8 mouse cellular contexts compared by ENCODE assay signal in genomic region chr1:75344291-75345035, GRCm38 (mm10). TPM values are rescaled to one million over a fixed set of nuclear protein-coding genes. Genes with fewer than 3 reads are reported as not detected.
DNase-seq lines count a peak whose midpoint lies in the region; ATAC-seq and TF ChIP-seq lines count a peak whose summit lies in the region.

No protein-coding gene starts in this region.

- H3K27me3 ChIP-seq in forebrain, embryonic 10.5 days (ENCODE audit: poor library complexity, severe bottlenecking) = peaks cover 41% of the 10 kb centered on the region
- H3K27me3 ChIP-seq in hindbrain, embryonic 14.5 days (ENCODE audit: control insufficient read depth, insufficient read depth, low read length) = no peaks in the 10 kb centered on the region
- peaks cover 73% of the 10 kb centered on the region for H3K27me3 ChIP-seq in liver, embryonic 12.5 days (replicated peaks)
- H3K27me3 ChIP-seq in cerebellum, adult 2 months (ENCODE audit: control insufficient read depth, insufficient read depth, low read length) = no peaks in the 10 kb centered on the region

- H3K4me3 ChIP-seq in forebrain, embryonic 10.5 days = peak overlapping the region; percentile 33
- H3K4me3 ChIP-seq in hindbrain, embryonic 14.5 days (replicated peaks; ENCODE audit: low read length) = no peak overlapping the region
- no peak overlapping the region for H3K4me3 ChIP-seq in liver, embryonic 12.5 days
- H3K4me3 ChIP-seq in cerebellum, adult 2 months (replicated peaks; ENCODE audit: insufficient read depth, low read depth, low read length) = no peak overlapping the region

- under 1% methylated on average over 15 of the region's 15 CpGs for WGBS in forebrain, embryonic 10.5 days
- 9% methylated on average over 15 of the region's 15 CpGs for whole genome bisulfite sequencing in hindbrain, embryonic 14.5 days
- 13% methylated on average over 15 of the region's 15 CpGs for WGBS in liver, embryonic 12.5 days (ENCODE audit: insufficient replicate concordance)
- WGBS in cerebellum, adult 2 months = 57% methylated on average over 15 of the region's 15 CpGs

- H3K9ac ChIP-seq in hindbrain, embryonic 14.5 days = no peak overlapping the region
- no peak overlapping the region for H3K9ac ChIP-seq in liver, embryonic 12.5 days

- peak overlapping the region; percentile 83 for H3K27ac ChIP-seq in forebrain, embryonic 10.5 days
- H3K27ac ChIP-seq in hindbrain, embryonic 14.5 days = no peak overlapping the region
- no peak overlapping the region; the same call in 1 of the 2 replicates for H3K27ac ChIP-seq in liver, embryonic 12.5 days
- no peak overlapping the region for H3K27ac ChIP-seq in cerebellum, adult 2 months (ENCODE audit: insufficient read depth, low read length)

- TF ChIP-seq POLR2A in cerebellum, adult 2 months (IDR thresholded peaks at IDR 0.05; ENCODE audit: borderline replicate concordance, insufficient read depth, low read length) = no peak

- H3K36me3 ChIP-seq in forebrain, embryonic 10.5 days (replicated peaks) = no peaks in the 10 kb centered on the region
- no peaks in the 10 kb centered on the region for H3K36me3 ChIP-seq in hindbrain, embryonic 14.5 days (replicated peaks; ENCODE audit: control insufficient read depth, insufficient read depth)
- H3K36me3 ChIP-seq in liver, embryonic 12.5 days = no peaks in the 10 kb centered on the region

- H3K4me2 ChIP-seq in hindbrain, embryonic 14.5 days (replicated peaks) = no peak overlapping the region
- no peak overlapping the region for H3K4me2 ChIP-seq in liver, embryonic 12.5 days

- peaks cover 58% of the 10 kb centered on the region for H3K4me1 ChIP-seq in forebrain, embryonic 10.5 days
- H3K4me1 ChIP-seq in hindbrain, embryonic 14.5 days (replicated peaks; ENCODE audit: control insufficient read depth, insufficient read depth, low read length) = peaks cover 11% of the 10 kb centered on the region
- H3K4me1 ChIP-seq in liver, embryonic 12.5 days = peaks cover 12% of the 10 kb centered on the region; the same call in 1 of the 2 replicates
- no peaks in the 10 kb centered on the region for H3K4me1 ChIP-seq in cerebellum, adult 2 months (ENCODE audit: control insufficient read depth, insufficient read depth, low read length)

- DNase-seq in ZHBTc4 (ENCODE audit: low read depth, low spot score) = peak; percentile 52
- DNase-seq in forebrain, embryonic 10.5 days (ENCODE audit: extremely low spot score, low spot score) = peak; percentile 63
- DNase-seq in hindbrain, embryonic 14.5 days (ENCODE audit: low spot score) = peak; percentile 26
- DNase-seq in cerebellum, adult 2 months = no peak
- DNase-seq in cerebellum, adult 11 months = no peak
- DNase-seq in frontal cortex, postnatal 25 days (ENCODE audit: low spot score in 2 of 2) = no peak
- DNase-seq in thymus, postnatal 25 days = no peak

- ATAC-seq in hindbrain, embryonic 14.5 days (ENCODE audit: low FRiP score) = peak; percentile 35; the same call in 1 of the 2 replicates
- peak; percentile 13; the same call in 1 of the 2 replicates for ATAC-seq in liver, embryonic 12.5 days

- no peak for TF ChIP-seq CTCF in cerebellum, adult 2 months (IDR thresholded peaks at IDR 0.05; ENCODE audit: borderline replicate concordance, insufficient read depth, low read depth, low read length)

- H3K9me3 ChIP-seq in forebrain, embryonic 10.5 days = no peaks in the 10 kb centered on the region
- no peaks in the 10 kb centered on the region for H3K9me3 ChIP-seq in hindbrain, embryonic 14.5 days (ENCODE audit: control insufficient read depth, low read length)
- no peaks in the 10 kb centered on the region for H3K9me3 ChIP-seq in liver, embryonic 12.5 days (replicated peaks)

RNA-seq across cellular contexts. Expression of gene Des, which starts 15.7 kb away (rescaled TPM):
- 2.6 and 4.3 TPM in 2 replicates for polyA plus RNA-seq in forebrain, embryonic 10.5 days (2016; fragmentation: Nextera tagmentation; extraction: Ambion mirVana)
- 1.0 and 1.7 TPM in 2 replicates for polyA plus RNA-seq in hindbrain, embryonic 14.5 days (2014; fragmentation: Nextera tagmentation; extraction: Ambion mirVana)
- polyA plus RNA-seq in liver, embryonic 12.5 days (2016; fragmentation: Nextera tagmentation; extraction: Ambion mirVana) = 6.9 and 7.4 TPM in 2 replicates
- 2.0 and 2.1 TPM in 2 replicates for polyA plus RNA-seq in cerebellum, adult 2 months (2012; rRNA removed)

RNA-seq across cellular contexts. Expression of gene Dnpep, which starts 26.7 kb away (rescaled TPM):
- 124 and 126 TPM in 2 replicates for polyA plus RNA-seq in forebrain, embryonic 10.5 days (2016; fragmentation: Nextera tagmentation; extraction: Ambion mirVana)
- polyA plus RNA-seq in hindbrain, embryonic 14.5 days (2014; fragmentation: Nextera tagmentation; extraction: Ambion mirVana) = 132 and 141 TPM in 2 replicates
- 66.3 and 67.4 TPM in 2 replicates for polyA plus RNA-seq in liver, embryonic 12.5 days (2016; fragmentation: Nextera tagmentation; extraction: Ambion mirVana)
- polyA plus RNA-seq in cerebellum, adult 2 months (2012; rRNA removed) = 87.0 and 87.1 TPM in 2 replicates

RNA-seq across cellular contexts. Expression of gene Speg, which starts 30.6 kb away (rescaled TPM):
- 23.2 and 29.3 TPM in 2 replicates for polyA plus RNA-seq in forebrain, embryonic 10.5 days (2016; fragmentation: Nextera tagmentation; extraction: Ambion mirVana)
- polyA plus RNA-seq in hindbrain, embryonic 14.5 days (2014; fragmentation: Nextera tagmentation; extraction: Ambion mirVana) = 18.0 and 22.9 TPM in 2 replicates
- 11.4 and 14.3 TPM in 2 replicates for polyA plus RNA-seq in liver, embryonic 12.5 days (2016; fragmentation: Nextera tagmentation; extraction: Ambion mirVana)
- 122 and 143 TPM in 2 replicates for polyA plus RNA-seq in cerebellum, adult 2 months (2012; rRNA removed)

Comparison
In these comparisons a context has a peak if more than half of its experiments do, and no peak if none do; other contexts are left out.
1. DNase-seq: peak in ZHBTc4 (single experiment), forebrain, embryonic 10.5 days (single experiment) and hindbrain, embryonic 14.5 days (single experiment); none in cerebellum, adult 2 months (0 of 2), cerebellum, adult 11 months (single experiment), frontal cortex, postnatal 25 days (0 of 2) and thymus, postnatal 25 days (single experiment).